Mouse (Mus musculus) olfactory bulb, adult 2 months (tissue): ENCODE results near the gene Hoxa13. TPM values are rescaled to one million over a fixed set of nuclear protein-coding genes. Genes with fewer than 3 reads are reported as not detected.
A peak's percentile ranks its signal among the peaks of the same experiment; 100 is the strongest.

Source experiments
- H3K27ac ChIP-seq: fragments of 200-500 bp; 2 replicates; pipeline ENCODE4 v1.5.1; 2012; ENCODE audit warnings: low read depth, low read length; ENCODE audit not compliant: insufficient read depth
- H3K4me1 ChIP-seq: fragments of 200-500 bp; 2 replicates; pipeline ENCODE4 v1.6.1; 2012; ENCODE audit warnings: low read length; ENCODE audit not compliant: control insufficient read depth, insufficient read depth
- H3K4me3 ChIP-seq: fragments of 200-500 bp; 2 replicates; pipeline ENCODE4 v1.5.1; 2012; ENCODE audit warnings: mild to moderate bottlenecking, low read depth, low read length, moderate library complexity; ENCODE audit not compliant: insufficient read depth
- CTCF ChIP-seq: fragments of 200-500 bp; IDR thresholded peaks from 2 replicates; pipeline ENCODE4 v1.5.1; 2012; ENCODE audit warnings: low read depth, mild to moderate bottlenecking, low read length, moderate library complexity; ENCODE audit not compliant: insufficient read depth
- POLR2A ChIP-seq: fragments of 200-500 bp; IDR thresholded peaks from 2 replicates; pipeline ENCODE4 v1.6.1; 2012; ENCODE audit warnings: mild to moderate bottlenecking, low read depth, low read length, moderate library complexity; ENCODE audit not compliant: insufficient read depth
- WGBS: fragments of 180-500 bp; shearing (Covaris S2); methylation state at CpG from one replicate; pipeline ENCODE4 v1.1.7; 2018; 5-methylcytosine and 5-hydroxymethylcytosine counted together
- polyA plus RNA-seq: library from polyadenylated mRNA; stranded (reverse); fragments of >200 nt; gene quantifications from 2 replicates; pipeline ENCODE4 v1.2.4, GENCODE M21; 2012; ENCODE audit warnings: low replicate concordance; ENCODE audit not compliant: missing spikeins, insufficient read depth, insufficient read length

Hoxa13 gene
- not detected in 2 replicates for polyA plus RNA-seq

DNA sequence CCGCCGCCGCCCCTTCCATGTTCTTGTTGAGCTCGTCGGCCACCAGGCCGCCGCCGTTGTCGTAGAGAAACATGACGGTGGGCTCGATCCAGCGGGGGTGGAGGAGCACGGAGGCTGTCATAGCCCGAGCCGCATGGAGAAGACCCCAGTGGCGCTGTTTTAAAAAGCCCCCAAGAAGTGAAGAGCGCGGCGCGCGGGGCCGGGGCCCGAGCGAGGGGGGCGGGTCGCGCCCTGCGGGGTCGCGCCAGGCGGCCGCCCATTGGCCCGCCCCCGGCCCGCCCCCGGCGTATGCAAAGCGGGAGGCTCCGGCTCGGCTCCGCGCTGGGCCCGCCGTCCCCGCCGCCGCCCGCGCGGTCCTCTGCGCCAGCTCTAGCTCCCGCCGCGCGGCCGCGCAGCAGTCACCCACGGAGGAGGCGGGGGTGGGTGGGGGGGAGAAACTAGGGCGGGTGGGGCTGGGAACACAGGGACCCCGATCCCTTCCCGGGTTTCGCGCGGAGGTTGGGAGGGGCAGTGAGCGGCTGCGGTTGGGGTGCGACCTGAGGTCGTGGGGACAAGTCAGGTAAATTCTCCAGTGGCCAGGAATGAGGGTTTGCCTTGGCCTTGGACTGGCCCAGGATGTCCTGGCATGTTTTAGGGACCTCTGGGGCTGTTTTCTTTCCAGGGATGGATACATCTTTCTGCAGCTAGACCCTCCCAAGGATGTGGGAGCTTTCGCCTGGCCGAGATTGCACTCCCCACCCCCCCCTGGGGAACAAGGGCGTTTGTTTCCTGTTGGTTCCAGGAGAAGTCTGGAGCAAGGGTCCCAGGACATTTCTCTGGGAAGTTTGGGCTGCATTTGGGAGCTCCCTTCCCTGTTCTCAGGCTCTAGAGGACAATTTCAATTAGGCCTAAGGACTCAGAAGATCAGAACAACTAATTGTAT is at the start of gene Hoxa13:
Gene Hoxa13, minus strand, starts transcription at position 227 of the 922 bp plus-strand sequence.
- H3K4me1 ChIP-seq, result no peaks in the 10 kb centered on the region
- no peak within 1 kb of the TSS for H3K27ac ChIP-seq
- H3K4me3 ChIP-seq, result no peak within 1 kb of the TSS; the same call in 1 of the 2 replicates
- TF ChIP-seq CTCF, result no peak
- TF ChIP-seq POLR2A, result no peak
- WGBS, result 2% methylated on average over 70 of the region's 72 CpGs

DNA sequence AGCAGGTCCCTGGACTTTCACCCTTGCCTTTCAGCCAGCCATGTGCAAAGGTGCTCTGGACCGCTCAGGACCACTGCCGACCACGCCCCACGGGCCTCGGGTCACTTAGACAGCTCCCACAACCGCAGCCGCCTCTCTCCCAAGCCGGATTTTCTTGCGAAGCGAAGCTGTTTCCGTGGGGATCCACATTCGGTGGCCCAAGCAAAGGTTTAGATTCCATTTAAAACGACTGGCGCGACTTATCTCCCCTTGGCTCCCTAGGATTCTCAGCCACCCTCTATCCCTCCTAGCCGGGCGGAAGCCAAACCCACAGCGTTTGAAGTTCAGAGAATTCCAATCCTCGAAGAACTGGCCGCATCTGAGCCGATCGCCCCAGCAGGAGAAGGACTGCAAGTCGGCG is 49.7 kb upstream of the Hoxa13 start:
- WGBS, result 2% methylated on average over 24 of the region's 24 CpGs
- no peak overlapping the region for H3K4me3 ChIP-seq
- no peak for TF ChIP-seq CTCF
- TF ChIP-seq POLR2A, result no peak
- H3K27ac ChIP-seq, result no peak overlapping the region
- peaks cover 6% of the 10 kb centered on the region; the same call in 1 of the 2 replicates for H3K4me1 ChIP-seq

DNA sequence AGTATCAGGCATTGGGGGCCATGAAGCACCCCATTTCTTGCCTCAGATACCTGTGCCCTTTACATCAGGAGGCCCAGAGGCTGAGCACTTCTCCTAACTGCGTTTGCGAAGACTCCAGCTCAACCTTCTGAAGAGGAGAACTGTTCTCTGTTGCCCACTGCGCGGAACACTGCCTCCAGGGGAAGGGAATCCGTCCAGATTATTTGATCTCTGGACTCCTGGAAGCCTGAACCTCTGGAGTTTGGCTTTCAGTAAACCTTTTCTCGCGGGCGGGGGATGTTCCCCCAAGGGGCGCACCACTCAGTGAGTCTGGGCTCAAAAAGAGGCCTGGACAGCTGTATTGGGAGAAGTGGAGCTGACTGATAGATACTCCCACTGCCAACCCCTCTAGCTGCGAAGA is 49.1 kb upstream of the Hoxa13 start:
- Histone ChIP-seq H3K4me1 (peaks cover 6% of the 10 kb centered on the region; the same call in 1 of the 2 replicates), H3K27ac (no peak overlapping the region), H3K4me3 (no peak overlapping the region)
- 12% methylated on average over 10 of the region's 10 CpGs for WGBS
- no peak for TF ChIP-seq POLR2A
- no peak for TF ChIP-seq CTCF

DNA sequence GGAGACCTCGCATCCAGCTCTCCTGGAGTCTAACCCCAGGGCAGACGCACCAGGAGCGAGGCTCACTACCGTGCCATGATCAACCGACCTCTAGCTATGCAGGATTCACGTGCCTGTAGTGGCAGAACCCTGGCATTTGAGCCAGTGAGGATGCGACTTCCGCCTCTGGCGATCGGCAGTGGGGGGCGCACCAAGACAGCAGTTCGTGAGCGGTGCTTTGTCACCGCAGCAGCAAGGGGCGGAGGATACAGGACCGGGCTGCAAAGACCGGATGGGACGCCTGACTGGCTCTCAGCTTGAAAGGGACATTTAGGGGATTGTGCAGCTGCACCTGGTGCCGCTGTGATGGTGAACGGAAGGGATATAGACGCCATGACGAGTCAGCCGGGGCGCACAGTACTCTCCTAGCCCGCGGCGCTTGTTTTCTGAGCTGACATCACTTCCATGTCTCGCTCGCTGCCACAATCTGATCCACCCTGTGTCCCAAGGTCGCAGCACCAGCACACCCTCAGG is 45.3 kb upstream of the Hoxa13 start:
- WGBS, result 1% methylated on average over 30 of the region's 30 CpGs
- TF ChIP-seq CTCF (peak; percentile 59), POLR2A (no peak)

DNA sequence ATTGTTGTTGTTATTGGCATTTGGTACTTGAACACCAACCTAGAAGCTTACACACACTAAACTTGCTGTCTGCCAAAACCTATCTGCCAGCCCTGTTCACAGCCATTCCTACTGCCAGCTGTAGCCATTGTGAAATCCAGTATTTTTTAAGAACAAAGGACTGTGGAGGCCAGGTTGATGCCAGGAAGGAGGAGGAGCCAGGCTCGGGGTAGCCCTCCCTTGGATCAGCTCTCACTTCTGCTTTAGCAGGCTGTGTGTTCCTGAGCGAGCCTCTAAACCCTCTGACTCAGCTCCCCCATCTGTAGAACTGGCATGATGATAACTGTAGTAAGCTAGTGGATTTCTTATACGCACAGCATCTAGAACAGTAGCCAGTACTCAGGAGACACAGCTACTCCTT is 42.7 kb upstream of the Hoxa13 start:
- no peak overlapping the region for H3K27ac ChIP-seq
- peaks cover 6% of the 10 kb centered on the region; the same call in 1 of the 2 replicates for H3K4me1 ChIP-seq
- 50% methylated on average over 3 of the region's 3 CpGs for WGBS
- TF ChIP-seq CTCF, result no peak
- no peak for TF ChIP-seq POLR2A
- H3K4me3 ChIP-seq, result no peak overlapping the region

More for the DNA sequence above, 45.3 kb upstream of the Hoxa13 start:
- peak overlapping the region; percentile 35 for H3K4me3 ChIP-seq
- no peak overlapping the region for H3K27ac ChIP-seq
- H3K4me1 ChIP-seq, result peaks cover 6% of the 10 kb centered on the region; the same call in 1 of the 2 replicates

DNA sequence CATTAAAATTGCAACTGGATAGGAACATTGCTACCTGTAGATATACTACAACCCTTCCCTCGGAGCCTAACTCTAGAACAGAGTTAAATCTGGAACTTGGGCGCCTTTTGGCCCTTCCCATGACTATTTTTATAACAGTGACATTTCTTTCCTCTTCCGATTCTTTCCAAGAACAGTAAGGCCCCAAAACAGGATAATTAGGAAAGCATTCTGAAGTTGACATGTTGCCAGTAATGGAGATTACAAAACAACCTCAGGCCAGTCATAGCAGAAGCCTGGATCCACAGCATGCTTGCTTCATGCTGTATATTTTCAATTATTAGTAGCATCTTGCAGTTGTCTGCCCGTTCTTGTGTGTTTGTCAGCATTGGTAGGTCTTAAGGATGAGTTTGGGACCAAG is 40.1 kb upstream of the Hoxa13 start:
- Histone ChIP-seq H3K4me1 (peaks cover 2% of the 10 kb centered on the region; the same call in 1 of the 2 replicates), H3K4me3 (no peak overlapping the region), H3K27ac (no peak overlapping the region)
- TF ChIP-seq POLR2A, result no peak
- TF ChIP-seq CTCF, result no peak
- 74% methylated on average over 4 of the region's 4 CpGs for WGBS

DNA sequence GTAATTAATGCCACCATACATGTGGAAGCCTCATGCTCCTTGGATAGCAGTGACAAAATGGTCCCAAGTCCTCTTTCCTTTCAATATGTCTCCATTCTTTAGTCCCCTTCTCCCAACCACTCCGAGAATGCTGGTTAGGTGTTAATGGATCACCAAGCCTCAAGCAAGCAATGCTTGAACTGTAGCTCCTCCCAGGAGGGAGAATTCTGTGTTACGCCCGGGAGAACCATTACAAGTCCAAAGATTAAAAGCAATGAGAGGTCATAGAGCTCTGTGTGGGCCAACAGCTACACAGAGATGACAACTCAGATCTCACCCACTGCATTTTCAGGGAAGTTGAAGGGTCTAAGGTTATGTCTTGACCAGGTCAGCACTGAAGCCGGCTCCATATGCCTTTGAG is 37.8 kb upstream of the Hoxa13 start:
- no peak for TF ChIP-seq POLR2A
- no peak for TF ChIP-seq CTCF
- no peak overlapping the region for H3K27ac ChIP-seq
- no peaks in the 10 kb centered on the region for H3K4me1 ChIP-seq
- H3K4me3 ChIP-seq, result no peak overlapping the region
- WGBS, result 86% methylated on average over 4 of the region's 4 CpGs

DNA sequence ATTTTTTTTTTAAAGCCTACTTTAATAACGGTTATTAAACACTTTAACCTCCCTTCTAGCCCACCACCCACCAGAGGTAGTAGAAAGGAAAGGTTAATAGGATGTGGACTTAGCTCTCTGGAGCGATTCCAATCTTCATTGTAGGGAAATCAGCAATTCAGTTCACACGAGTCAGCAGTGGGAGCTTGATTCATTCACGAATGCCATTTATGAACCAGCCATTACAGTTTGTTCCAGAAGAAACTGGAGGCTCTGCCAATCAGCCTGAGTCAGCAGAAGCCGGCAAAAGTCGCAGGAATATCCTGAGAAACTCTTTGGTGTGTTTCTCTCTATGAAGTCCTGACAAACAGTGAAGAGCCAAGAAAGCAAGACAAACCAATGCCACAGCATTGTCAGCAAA is 33.9 kb upstream of the Hoxa13 start:
- Histone ChIP-seq H3K4me3 (no peak overlapping the region), H3K27ac (no peak overlapping the region), H3K4me1 (no peaks in the 10 kb centered on the region)
- 59% methylated on average over 6 of the region's 6 CpGs for WGBS
- TF ChIP-seq CTCF (no peak), POLR2A (no peak)

DNA sequence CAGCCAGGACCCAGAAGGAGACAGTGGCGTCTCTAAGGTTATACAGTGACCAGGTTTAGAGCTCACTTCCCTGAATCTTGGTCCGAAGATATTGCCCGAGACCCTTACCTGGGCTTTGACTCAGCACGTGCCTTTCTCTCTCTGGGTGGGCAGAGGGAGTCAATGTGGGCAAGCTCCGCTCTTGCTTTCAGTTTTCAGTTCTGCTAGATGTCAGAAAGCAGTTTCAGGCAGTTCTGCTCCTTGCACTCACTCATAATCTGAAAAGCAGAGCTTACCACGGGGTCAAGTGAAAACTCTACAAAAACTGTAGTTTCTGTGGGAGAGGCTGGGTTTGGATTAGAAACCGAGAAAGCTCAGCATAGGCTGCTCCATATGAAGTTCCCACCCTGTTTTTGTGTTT is 31.6 kb upstream of the Hoxa13 start:
- Histone ChIP-seq H3K4me1 (no peaks in the 10 kb centered on the region), H3K4me3 (no peak overlapping the region), H3K27ac (no peak overlapping the region)
- TF ChIP-seq POLR2A (no peak), CTCF (no peak)
- 58% methylated on average over 7 of the region's 7 CpGs for WGBS
